Mouse (Mus musculus): ENCODE measurements around the gene Gm20716. TPM values are rescaled to one million over a fixed set of nuclear protein-coding genes. Genes with fewer than 3 reads are reported as not detected.

Gene Gm20716
- total RNA-seq, 2 experiments from 2014 or later = 29.4 to 34.4 TPM

- peak; percentile 92 to 94 for DNase-seq (ENCODE audit: low spot score in 2 of 2)
- Histone ChIP-seq H3K27ac (peak within 1 kb of the TSS; percentile 100), H3K4me3 (peak within 1 kb of the TSS; percentile 79)
- peak; percentile 89 for TF ChIP-seq CTCF (conservative IDR thresholded peaks at IDR 0.05)
These were observed 23.2 kb downstream of the Gm20716 start, which contains the start of gene Adnp for GRCm38 (mm10) chr2:168206725-168207644. Gene Adnp, minus strand, starts transcription at chr2:168207112.

GRCm38 (mm10) chr2:168205681-168206631, 24.2 kb downstream of the Gm20716 start:
- DNase-seq (ENCODE audit: low spot score in 2 of 2) = peak in 1 of 2 experiments; percentile 37
- peak overlapping the region; percentile 100 for H3K27ac ChIP-seq
- peak overlapping the region; percentile 79 for H3K4me3 ChIP-seq
- no peak for TF ChIP-seq CTCF (conservative IDR thresholded peaks at IDR 0.05)

- TF ChIP-seq CTCF (conservative IDR thresholded peaks at IDR 0.05) = peak; percentile 97
- peak overlapping the region; percentile 100 for H3K27ac ChIP-seq
- peak overlapping the region; percentile 79 for H3K4me3 ChIP-seq
- DNase-seq (ENCODE audit: low spot score in 2 of 2) = peak; percentile 93
These were observed 24.9 kb downstream of the Gm20716 start for GRCm38 (mm10) chr2:168205265-168205664.

- peak; percentile 38 for TF ChIP-seq CTCF (conservative IDR thresholded peaks at IDR 0.05)
- Histone ChIP-seq H3K4me3 (peak overlapping the region; percentile 79), H3K27ac (no peak overlapping the region)
- no peak for DNase-seq (ENCODE audit: low spot score in 2 of 2)
These were observed 25.6 kb downstream of the Gm20716 start for GRCm38 (mm10) chr2:168204476-168204999.

- Histone ChIP-seq H3K4me3 (no peak overlapping the region), H3K27ac (no peak overlapping the region)
- no peak for TF ChIP-seq CTCF (conservative IDR thresholded peaks at IDR 0.05)
- DNase-seq (ENCODE audit: low spot score in 2 of 2) = no peak
These were observed 30.0 kb downstream of the Gm20716 start for GRCm38 (mm10) chr2:168200014-168200691.

GRCm38 (mm10) chr2:168199476-168199875, 30.7 kb downstream of the Gm20716 start:
- Histone ChIP-seq H3K4me3 (no peak overlapping the region), H3K27ac (no peak overlapping the region)
- no peak for DNase-seq (ENCODE audit: low spot score in 2 of 2)
- TF ChIP-seq CTCF (conservative IDR thresholded peaks at IDR 0.05) = no peak

- DNase-seq (ENCODE audit: low spot score in 2 of 2) = no peak
- no peak for TF ChIP-seq CTCF (conservative IDR thresholded peaks at IDR 0.05)
- Histone ChIP-seq H3K4me3 (no peak overlapping the region), H3K27ac (peak overlapping the region; percentile 23; the same call in 1 of the 2 replicates)
These were observed 31.7 kb downstream of the Gm20716 start for GRCm38 (mm10) chr2:168198421-168198820.

- no peak for TF ChIP-seq CTCF (conservative IDR thresholded peaks at IDR 0.05)
- no peak for DNase-seq (ENCODE audit: low spot score in 2 of 2)
- no peak overlapping the region for H3K27ac ChIP-seq
- H3K4me3 ChIP-seq = no peak overlapping the region
These were observed 34.4 kb downstream of the Gm20716 start for GRCm38 (mm10) chr2:168195721-168196120.

GRCm38 (mm10) chr2:168193685-168194084, 36.5 kb downstream of the Gm20716 start:
- Histone ChIP-seq H3K27ac (no peak overlapping the region), H3K4me3 (no peak overlapping the region)
- no peak for DNase-seq (ENCODE audit: low spot score in 2 of 2)
- no peak for TF ChIP-seq CTCF (conservative IDR thresholded peaks at IDR 0.05)

- H3K27ac ChIP-seq = no peak overlapping the region
- no peak for DNase-seq (ENCODE audit: low spot score in 2 of 2)
- TF ChIP-seq CTCF (conservative IDR thresholded peaks at IDR 0.05) = no peak
- H3K4me3 ChIP-seq = no peak overlapping the region
These were observed 38.3 kb downstream of the Gm20716 start for GRCm38 (mm10) chr2:168191856-168192255.

GRCm38 (mm10) chr2:168175946-168176345, 54.2 kb downstream of the Gm20716 start:
- no peak for TF ChIP-seq CTCF (conservative IDR thresholded peaks at IDR 0.05)

GRCm38 (mm10) chr2:168170167-168170685, 59.9 kb downstream of the Gm20716 start:
- no peak overlapping the region for H3K27ac ChIP-seq
- DNase-seq (ENCODE audit: low spot score in 2 of 2) = peak in 1 of 2 experiments; percentile 34
- no peak for TF ChIP-seq CTCF (conservative IDR thresholded peaks at IDR 0.05)
- peak overlapping the region; percentile 20; the same call in 1 of the 2 replicates for H3K4me3 ChIP-seq

More at GRCm38 (mm10) chr2:168175946-168176345, 54.2 kb downstream of the Gm20716 start:
- Histone ChIP-seq H3K27ac (no peak overlapping the region), H3K4me3 (no peak overlapping the region)
- DNase-seq (ENCODE audit: low spot score in 2 of 2) = no peak

All from layer of hippocampus, adult 2 months (tissue).